Mouse (Mus musculus): ENCODE data around the gene Gpr19. TPM values are rescaled to one million over a fixed set of nuclear protein-coding genes. Genes with fewer than 3 reads are reported as not detected.

The Gpr19 gene
- polyA plus RNA-seq, 1 experiment from 2014 or later, result 9.1 TPM

- H3K4me1 ChIP-seq (ENCODE audit: control insufficient read depth, insufficient read depth, low read length), result peaks cover 38% of the 10 kb centered on the region
- peak overlapping the region; percentile 87 for H3K4me2 ChIP-seq (ENCODE audit: low read depth, low read length)
- peak overlapping the region; percentile 55 for H3K4me3 ChIP-seq (ENCODE audit: low read length)
- H3K9ac ChIP-seq (ENCODE audit: low read length), result peak overlapping the region; percentile 81
- WGBS, result 39% methylated on average over 3 of the region's 3 CpGs
- no peaks in the 10 kb centered on the region for H3K27me3 ChIP-seq (ENCODE audit: control insufficient read depth, insufficient read depth, low read length)
- peak overlapping the region; percentile 96 for H3K27ac ChIP-seq (ENCODE audit: low read length)
- H3K9me3 ChIP-seq (replicated peaks; ENCODE audit: control insufficient read depth, low read length), result no peaks in the 10 kb centered on the region
- no peak for ATAC-seq (replicated peaks; ENCODE audit: extremely low read depth, insufficient read depth, low FRiP score)
- peaks cover 3% of the 10 kb centered on the region; the same call in 1 of the 2 replicates for H3K36me3 ChIP-seq (ENCODE audit: control insufficient read depth, insufficient read depth)
These were observed 27.9 kb upstream of the Gpr19 start for GRCm38 (mm10) chr6:134926338-134926705.

- 66% methylated on average over 4 of the region's 4 CpGs for WGBS
- no peak for ATAC-seq (replicated peaks; ENCODE audit: extremely low read depth, insufficient read depth, low FRiP score)
- Histone ChIP-seq H3K27me3 (ENCODE audit: control insufficient read depth, insufficient read depth, low read length) (no peaks in the 10 kb centered on the region), H3K9me3 (replicated peaks; ENCODE audit: control insufficient read depth, low read length) (no peaks in the 10 kb centered on the region), H3K36me3 (ENCODE audit: control insufficient read depth, insufficient read depth) (peaks cover 3% of the 10 kb centered on the region; the same call in 1 of the 2 replicates), H3K4me2 (ENCODE audit: low read depth, low read length) (peak overlapping the region; percentile 41; the same call in 1 of the 2 replicates), H3K4me1 (ENCODE audit: control insufficient read depth, insufficient read depth, low read length) (peaks cover 34% of the 10 kb centered on the region), H3K9ac (ENCODE audit: low read length) (peak overlapping the region; percentile 15; the same call in 1 of the 2 replicates), H3K4me3 (ENCODE audit: low read length) (no peak overlapping the region), H3K27ac (ENCODE audit: low read length) (no peak overlapping the region)
These were observed 27.4 kb upstream of the Gpr19 start for GRCm38 (mm10) chr6:134925673-134926337.

- 66% methylated on average over 3 of the region's 3 CpGs for WGBS
- Histone ChIP-seq H3K27me3 (ENCODE audit: control insufficient read depth, insufficient read depth, low read length) (no peaks in the 10 kb centered on the region), H3K4me3 (ENCODE audit: low read length) (no peak overlapping the region), H3K27ac (ENCODE audit: low read length) (no peak overlapping the region), H3K4me2 (ENCODE audit: low read depth, low read length) (no peak overlapping the region), H3K9me3 (replicated peaks; ENCODE audit: control insufficient read depth, low read length) (no peaks in the 10 kb centered on the region), H3K36me3 (ENCODE audit: control insufficient read depth, insufficient read depth) (peaks cover 3% of the 10 kb centered on the region; the same call in 1 of the 2 replicates), H3K9ac (ENCODE audit: low read length) (no peak overlapping the region), H3K4me1 (ENCODE audit: control insufficient read depth, insufficient read depth, low read length) (peaks cover 24% of the 10 kb centered on the region)
- ATAC-seq (replicated peaks; ENCODE audit: extremely low read depth, insufficient read depth, low FRiP score), result no peak
These were observed 25.9 kb upstream of the Gpr19 start for GRCm38 (mm10) chr6:134924262-134924661.

GRCm38 (mm10) chr6:134923670-134924069 lies 25.3 kb upstream of the Gpr19 start:
- no peak for ATAC-seq (replicated peaks; ENCODE audit: extremely low read depth, insufficient read depth, low FRiP score)
- Histone ChIP-seq H3K4me1 (ENCODE audit: control insufficient read depth, insufficient read depth, low read length) (peaks cover 27% of the 10 kb centered on the region), H3K27ac (ENCODE audit: low read length) (no peak overlapping the region; the same call in 1 of the 2 replicates), H3K9ac (ENCODE audit: low read length) (no peak overlapping the region; the same call in 1 of the 2 replicates), H3K4me3 (ENCODE audit: low read length) (peak overlapping the region; percentile 19; the same call in 1 of the 2 replicates), H3K9me3 (replicated peaks; ENCODE audit: control insufficient read depth, low read length) (no peaks in the 10 kb centered on the region), H3K4me2 (ENCODE audit: low read depth, low read length) (peak overlapping the region; percentile 44), H3K36me3 (ENCODE audit: control insufficient read depth, insufficient read depth) (peaks cover 3% of the 10 kb centered on the region; the same call in 1 of the 2 replicates), H3K27me3 (ENCODE audit: control insufficient read depth, insufficient read depth, low read length) (no peaks in the 10 kb centered on the region)
- WGBS, result 77% methylated on average over 4 of the region's 4 CpGs

GRCm38 (mm10) chr6:134922511-134923195 lies 24.3 kb upstream of the Gpr19 start:
- peak overlapping the region; percentile 85 for H3K4me3 ChIP-seq (ENCODE audit: low read length)
- H3K36me3 ChIP-seq (ENCODE audit: control insufficient read depth, insufficient read depth), result peaks cover 3% of the 10 kb centered on the region; the same call in 1 of the 2 replicates
- no peak for ATAC-seq (replicated peaks; ENCODE audit: extremely low read depth, insufficient read depth, low FRiP score)
- peak overlapping the region; percentile 92 for H3K4me2 ChIP-seq (ENCODE audit: low read depth, low read length)
- no peaks in the 10 kb centered on the region for H3K9me3 ChIP-seq (replicated peaks; ENCODE audit: control insufficient read depth, low read length)
- no peak overlapping the region; the same call in 1 of the 2 replicates for H3K27ac ChIP-seq (ENCODE audit: low read length)
- H3K9ac ChIP-seq (ENCODE audit: low read length), result peak overlapping the region; percentile 92
- no peaks in the 10 kb centered on the region for H3K27me3 ChIP-seq (ENCODE audit: control insufficient read depth, insufficient read depth, low read length)
- WGBS, result 30% methylated on average over 9 of the region's 9 CpGs
- peaks cover 28% of the 10 kb centered on the region for H3K4me1 ChIP-seq (ENCODE audit: control insufficient read depth, insufficient read depth, low read length)

GRCm38 (mm10) chr6:134921695-134922510 lies 23.5 kb upstream of the Gpr19 start:
- Histone ChIP-seq H3K4me1 (ENCODE audit: control insufficient read depth, insufficient read depth, low read length) (peaks cover 32% of the 10 kb centered on the region), H3K27ac (ENCODE audit: low read length) (peak overlapping the region; percentile 99), H3K9me3 (replicated peaks; ENCODE audit: control insufficient read depth, low read length) (no peaks in the 10 kb centered on the region), H3K9ac (ENCODE audit: low read length) (peak overlapping the region; percentile 92), H3K36me3 (ENCODE audit: control insufficient read depth, insufficient read depth) (peaks cover 3% of the 10 kb centered on the region; the same call in 1 of the 2 replicates), H3K4me3 (ENCODE audit: low read length) (peak overlapping the region; percentile 85), H3K4me2 (ENCODE audit: low read depth, low read length) (peak overlapping the region; percentile 92), H3K27me3 (ENCODE audit: control insufficient read depth, insufficient read depth, low read length) (no peaks in the 10 kb centered on the region)
- 5% methylated on average over 20 of the region's 20 CpGs for WGBS
- no peak for ATAC-seq (replicated peaks; ENCODE audit: extremely low read depth, insufficient read depth, low FRiP score)

- peaks cover 34% of the 10 kb centered on the region for H3K4me1 ChIP-seq (ENCODE audit: control insufficient read depth, insufficient read depth, low read length)
- peak overlapping the region; percentile 85 for H3K4me3 ChIP-seq (ENCODE audit: low read length)
- no peak for ATAC-seq (replicated peaks; ENCODE audit: extremely low read depth, insufficient read depth, low FRiP score)
- peak overlapping the region; percentile 99 for H3K27ac ChIP-seq (ENCODE audit: low read length)
- H3K9me3 ChIP-seq (replicated peaks; ENCODE audit: control insufficient read depth, low read length), result no peaks in the 10 kb centered on the region
- H3K27me3 ChIP-seq (ENCODE audit: control insufficient read depth, insufficient read depth, low read length), result no peaks in the 10 kb centered on the region
- peak overlapping the region; percentile 92 for H3K4me2 ChIP-seq (ENCODE audit: low read depth, low read length)
- H3K36me3 ChIP-seq (ENCODE audit: control insufficient read depth, insufficient read depth), result peaks cover 3% of the 10 kb centered on the region; the same call in 1 of the 2 replicates
- H3K9ac ChIP-seq (ENCODE audit: low read length), result peak overlapping the region; percentile 92
- under 1% methylated on average over 32 of the region's 32 CpGs for WGBS
These were observed 22.8 kb upstream of the Gpr19 start for GRCm38 (mm10) chr6:134921014-134921694.

GRCm38 (mm10) chr6:134920190-134921013 lies 22.0 kb upstream of the Gpr19 start, which contains the start of gene Cdkn1b:
TSS of gene Cdkn1b (plus strand) at chr6:134920401.
- Histone ChIP-seq H3K4me3 (ENCODE audit: low read length) (peak within 1 kb of the TSS; percentile 85), H3K4me2 (ENCODE audit: low read depth, low read length) (peak within 1 kb of the TSS; percentile 92), H3K4me1 (ENCODE audit: control insufficient read depth, insufficient read depth, low read length) (peaks cover 31% of the 10 kb centered on the region), H3K9ac (ENCODE audit: low read length) (peak within 1 kb of the TSS; percentile 92), H3K9me3 (replicated peaks; ENCODE audit: control insufficient read depth, low read length) (no peaks in the 10 kb centered on the region), H3K36me3 (ENCODE audit: control insufficient read depth, insufficient read depth) (peaks cover 3% of the 10 kb centered on the region; the same call in 1 of the 2 replicates), H3K27ac (ENCODE audit: low read length) (peak within 1 kb of the TSS; percentile 99), H3K27me3 (ENCODE audit: control insufficient read depth, insufficient read depth, low read length) (no peaks in the 10 kb centered on the region)
- under 1% methylated on average over 77 of the region's 77 CpGs for WGBS
- peak; percentile 93 for ATAC-seq (replicated peaks; ENCODE audit: extremely low read depth, insufficient read depth, low FRiP score)
